Mouse (Mus musculus): ENCODE results near the gene Dscaml1.

- no peak for TF ChIP-seq POLR2A (IDR thresholded peaks at IDR 0.05; ENCODE audit: low read depth, low read length)
- no peak for TF ChIP-seq CTCF (IDR thresholded peaks at IDR 0.05; ENCODE audit: extremely low read depth, insufficient read depth, insufficient read length, insufficient replicate concordance)
Measured at GRCm38 (mm10) chr9:45791456-45792142, 365.2 kb downstream of the Dscaml1 start.
